Mouse (Mus musculus): Measurements from ENCODE around the gene Atg7. TPM values are rescaled to one million over a fixed set of nuclear protein-coding genes. Genes with fewer than 3 reads are reported as not detected.

Gene Atg7
- polyA plus RNA-seq, 1 experiment from 2014 or later, result 19.0 TPM

- 64% methylated on average over 4 of the region's 4 CpGs for WGBS
- H3K4me3 ChIP-seq, result no peak overlapping the region
- 0 out of 2 replicates have a peak, but pooled peaks cover 3% of the 10 kb centered on the region for H3K27me3 ChIP-seq
- H3K9me3 ChIP-seq (replicated peaks), result no peaks in the 10 kb centered on the region
- ATAC-seq (ENCODE audit: low FRiP score), result no peak
- no peaks in the 10 kb centered on the region for H3K4me1 ChIP-seq
- H3K9ac ChIP-seq, result no peak overlapping the region
- H3K36me3 ChIP-seq, result no peaks in the 10 kb centered on the region
- H3K27ac ChIP-seq, result no peak overlapping the region
- no peak overlapping the region for H3K4me2 ChIP-seq (replicated peaks)
Observed at GRCm38 (mm10) chr6:114659278-114659991, 16.5 kb downstream of the Atg7 start.

- H3K36me3 ChIP-seq, result no peaks in the 10 kb centered on the region
- no peak overlapping the region for H3K4me3 ChIP-seq
- H3K9me3 ChIP-seq (replicated peaks), result no peaks in the 10 kb centered on the region
- no peak overlapping the region for H3K4me2 ChIP-seq (replicated peaks)
- H3K4me1 ChIP-seq, result no peaks in the 10 kb centered on the region
- no peak for ATAC-seq (ENCODE audit: low FRiP score)
- no peak overlapping the region for H3K9ac ChIP-seq
- H3K27ac ChIP-seq, result no peak overlapping the region
- WGBS, result 67% methylated on average over 5 of the region's 5 CpGs
- 0 out of 2 replicates have a peak, but pooled peaks cover 3% of the 10 kb centered on the region for H3K27me3 ChIP-seq
Observed at GRCm38 (mm10) chr6:114659992-114660800, 17.3 kb downstream of the Atg7 start.

- Histone ChIP-seq H3K4me3 (no peak overlapping the region), H3K27ac (no peak overlapping the region), H3K9me3 (replicated peaks) (no peaks in the 10 kb centered on the region), H3K9ac (no peak overlapping the region), H3K27me3 (no peaks in the 10 kb centered on the region), H3K4me1 (no peaks in the 10 kb centered on the region), H3K4me2 (replicated peaks) (no peak overlapping the region), H3K36me3 (no peaks in the 10 kb centered on the region)
- no peak for ATAC-seq (ENCODE audit: low FRiP score)
- 92% methylated on average over 2 of the region's 2 CpGs for WGBS
Observed at GRCm38 (mm10) chr6:114663707-114664106, 20.8 kb downstream of the Atg7 start.

- H3K9ac ChIP-seq, result no peak overlapping the region
- H3K4me1 ChIP-seq, result no peaks in the 10 kb centered on the region
- no peaks in the 10 kb centered on the region for H3K27me3 ChIP-seq
- no peak overlapping the region for H3K27ac ChIP-seq
- ATAC-seq (ENCODE audit: low FRiP score), result no peak
- H3K4me3 ChIP-seq, result no peak overlapping the region
- 79% methylated on average over 2 of the region's 2 CpGs for WGBS
- H3K4me2 ChIP-seq (replicated peaks), result no peak overlapping the region
- no peaks in the 10 kb centered on the region for H3K9me3 ChIP-seq (replicated peaks)
- no peaks in the 10 kb centered on the region for H3K36me3 ChIP-seq
Observed at GRCm38 (mm10) chr6:114664716-114665115, 21.8 kb downstream of the Atg7 start.

GRCm38 (mm10) chr6:114667518-114667917, 24.6 kb downstream of the Atg7 start:
- no peak overlapping the region for H3K9ac ChIP-seq
- no peaks in the 10 kb centered on the region for H3K9me3 ChIP-seq (replicated peaks)
- no peak overlapping the region for H3K4me3 ChIP-seq
- no peak overlapping the region for H3K4me2 ChIP-seq (replicated peaks)
- no peak overlapping the region for H3K27ac ChIP-seq
- no peaks in the 10 kb centered on the region for H3K27me3 ChIP-seq
- no peaks in the 10 kb centered on the region for H3K36me3 ChIP-seq
- WGBS, result 95% methylated on average over 6 of the region's 6 CpGs
- H3K4me1 ChIP-seq, result no peaks in the 10 kb centered on the region
- no peak for ATAC-seq (ENCODE audit: low FRiP score)

- H3K4me1 ChIP-seq, result no peaks in the 10 kb centered on the region
- ATAC-seq (ENCODE audit: low FRiP score), result no peak
- H3K9ac ChIP-seq, result no peak overlapping the region
- H3K27me3 ChIP-seq, result no peaks in the 10 kb centered on the region
- no peak overlapping the region for H3K4me3 ChIP-seq
- H3K27ac ChIP-seq, result no peak overlapping the region
- peaks cover 17% of the 10 kb centered on the region for H3K36me3 ChIP-seq
- H3K9me3 ChIP-seq (replicated peaks), result peaks cover 6% of the 10 kb centered on the region; the same call in 1 of the 2 replicates
- H3K4me2 ChIP-seq (replicated peaks), result no peak overlapping the region
Observed at GRCm38 (mm10) chr6:114674771-114675170, 31.9 kb downstream of the Atg7 start.

GRCm38 (mm10) chr6:114676091-114676490, 33.2 kb downstream of the Atg7 start:
- Histone ChIP-seq H3K9me3 (replicated peaks) (peaks cover 6% of the 10 kb centered on the region; the same call in 1 of the 2 replicates), H3K4me1 (no peaks in the 10 kb centered on the region), H3K4me3 (no peak overlapping the region), H3K9ac (no peak overlapping the region), H3K36me3 (peaks cover 17% of the 10 kb centered on the region), H3K27me3 (no peaks in the 10 kb centered on the region), H3K4me2 (replicated peaks) (no peak overlapping the region), H3K27ac (no peak overlapping the region)
- WGBS, result 48% methylated on average over 5 of the region's 5 CpGs
- no peak for ATAC-seq (ENCODE audit: low FRiP score)

GRCm38 (mm10) chr6:114682092-114682711, 39.3 kb downstream of the Atg7 start:
- no peaks in the 10 kb centered on the region for H3K9me3 ChIP-seq (replicated peaks)
- no peak for ATAC-seq (ENCODE audit: low FRiP score)
- WGBS, result 27% methylated on average over 9 of the region's 9 CpGs

GRCm38 (mm10) chr6:114683741-114684140, 40.8 kb downstream of the Atg7 start:
- Histone ChIP-seq H3K4me3 (no peak overlapping the region), H3K27me3 (no peaks in the 10 kb centered on the region), H3K9me3 (replicated peaks) (no peaks in the 10 kb centered on the region), H3K4me2 (replicated peaks) (no peak overlapping the region), H3K36me3 (no peaks in the 10 kb centered on the region), H3K4me1 (peaks cover 5% of the 10 kb centered on the region), H3K27ac (no peak overlapping the region), H3K9ac (no peak overlapping the region)
- WGBS, result 79% methylated on average over 1 of the region's 1 CpGs
- no peak for ATAC-seq (ENCODE audit: low FRiP score)

More at GRCm38 (mm10) chr6:114682092-114682711, 39.3 kb downstream of the Atg7 start:
- no peak overlapping the region for H3K4me2 ChIP-seq (replicated peaks)
- H3K27me3 ChIP-seq, result no peaks in the 10 kb centered on the region
- no peak overlapping the region for H3K27ac ChIP-seq
- no peak overlapping the region for H3K4me3 ChIP-seq
- peaks cover 5% of the 10 kb centered on the region for H3K4me1 ChIP-seq
- H3K9ac ChIP-seq, result no peak overlapping the region
- H3K36me3 ChIP-seq, result no peaks in the 10 kb centered on the region; the same call in 1 of the 2 replicates

- Histone ChIP-seq H3K9ac (no peak overlapping the region), H3K4me2 (replicated peaks) (no peak overlapping the region), H3K4me1 (peaks cover 5% of the 10 kb centered on the region), H3K9me3 (replicated peaks) (no peaks in the 10 kb centered on the region), H3K4me3 (no peak overlapping the region), H3K27ac (no peak overlapping the region), H3K36me3 (no peaks in the 10 kb centered on the region), H3K27me3 (no peaks in the 10 kb centered on the region)
- ATAC-seq (ENCODE audit: low FRiP score), result no peak
- WGBS, result 57% methylated on average over 3 of the region's 3 CpGs
Observed at GRCm38 (mm10) chr6:114684407-114684806, 41.5 kb downstream of the Atg7 start.

GRCm38 (mm10) chr6:114685412-114685811, 42.5 kb downstream of the Atg7 start:
- no peak overlapping the region for H3K27ac ChIP-seq
- no peak for ATAC-seq (ENCODE audit: low FRiP score)
- WGBS, result 88% methylated on average over 1 of the region's 1 CpGs

GRCm38 (mm10) chr6:114687035-114687434, 44.1 kb downstream of the Atg7 start:
- H3K4me1 ChIP-seq, result peaks cover 10% of the 10 kb centered on the region
- H3K27ac ChIP-seq, result no peak overlapping the region
- no peak overlapping the region for H3K9ac ChIP-seq
- H3K36me3 ChIP-seq, result no peaks in the 10 kb centered on the region
- ATAC-seq (ENCODE audit: low FRiP score), result no peak
- H3K9me3 ChIP-seq (replicated peaks), result no peaks in the 10 kb centered on the region
- H3K4me3 ChIP-seq, result no peak overlapping the region
- WGBS, result 90% methylated on average over 1 of the region's 1 CpGs
- H3K27me3 ChIP-seq, result no peaks in the 10 kb centered on the region
- no peak overlapping the region for H3K4me2 ChIP-seq (replicated peaks)

More at GRCm38 (mm10) chr6:114685412-114685811, 42.5 kb downstream of the Atg7 start:
- Histone ChIP-seq H3K4me3 (no peak overlapping the region), H3K36me3 (no peaks in the 10 kb centered on the region), H3K27me3 (no peaks in the 10 kb centered on the region), H3K4me2 (replicated peaks) (no peak overlapping the region), H3K4me1 (peaks cover 7% of the 10 kb centered on the region), H3K9me3 (replicated peaks) (no peaks in the 10 kb centered on the region), H3K9ac (no peak overlapping the region)

Data from hindbrain, embryonic 12.5 days (tissue).